Mouse (Mus musculus) kidney, adult 2 months (tissue): ENCODE data around the gene Creb3l4.

Experiments used
- CTCF ChIP-seq: fragments of 200-500 bp; conservative IDR thresholded peaks from 2 replicates; pipeline ENCODE4 v1.5.1; 2011; ENCODE audit warnings: low read depth, mild to moderate bottlenecking, control low read depth, low read length, moderate library complexity, mixed read lengths; ENCODE audit not compliant: insufficient read depth, insufficient read length
- POLR2A ChIP-seq: fragments of 200-500 bp; IDR thresholded peaks from one replicate; pipeline ENCODE4 v1.6.1; 2011; ENCODE audit warnings: low read depth, low read length, control low read depth

DNA sequence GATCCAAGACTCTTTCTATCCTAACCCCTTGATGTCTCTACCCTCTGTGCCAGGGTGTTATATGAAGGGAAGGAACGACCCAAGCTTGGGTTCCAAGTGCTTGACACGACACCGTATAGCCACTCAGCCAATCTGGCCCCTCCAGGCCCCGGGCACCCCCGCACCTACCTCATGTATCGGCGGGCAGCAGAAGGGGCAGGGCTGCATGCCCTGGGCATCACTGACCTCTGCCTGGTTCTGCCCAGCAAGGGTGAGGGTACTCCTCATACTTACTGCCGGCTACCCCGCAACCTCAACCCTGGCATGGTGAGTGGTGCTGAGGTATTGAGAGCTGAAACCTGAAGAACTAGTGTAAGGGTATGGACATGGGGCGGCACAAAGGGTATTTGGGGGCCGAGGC is 24.9 kb upstream of the Creb3l4 start:
- TF ChIP-seq POLR2A, result no peak
- TF ChIP-seq CTCF, result no peak
